Mouse (Mus musculus): ENCODE data around the gene Slc3a2. TPM values are rescaled to one million over a fixed set of nuclear protein-coding genes. Genes with fewer than 3 reads are reported as not detected.
"Not testable (repeated sequence)": the region's sequence is repeated elsewhere in the genome, so short reads cannot be mapped to it uniquely, and the experiment has no call there.

Slc3a2 gene
- total RNA-seq, 2 experiments from 2014 or later: 37.7 to 43.0 TPM

DNA sequence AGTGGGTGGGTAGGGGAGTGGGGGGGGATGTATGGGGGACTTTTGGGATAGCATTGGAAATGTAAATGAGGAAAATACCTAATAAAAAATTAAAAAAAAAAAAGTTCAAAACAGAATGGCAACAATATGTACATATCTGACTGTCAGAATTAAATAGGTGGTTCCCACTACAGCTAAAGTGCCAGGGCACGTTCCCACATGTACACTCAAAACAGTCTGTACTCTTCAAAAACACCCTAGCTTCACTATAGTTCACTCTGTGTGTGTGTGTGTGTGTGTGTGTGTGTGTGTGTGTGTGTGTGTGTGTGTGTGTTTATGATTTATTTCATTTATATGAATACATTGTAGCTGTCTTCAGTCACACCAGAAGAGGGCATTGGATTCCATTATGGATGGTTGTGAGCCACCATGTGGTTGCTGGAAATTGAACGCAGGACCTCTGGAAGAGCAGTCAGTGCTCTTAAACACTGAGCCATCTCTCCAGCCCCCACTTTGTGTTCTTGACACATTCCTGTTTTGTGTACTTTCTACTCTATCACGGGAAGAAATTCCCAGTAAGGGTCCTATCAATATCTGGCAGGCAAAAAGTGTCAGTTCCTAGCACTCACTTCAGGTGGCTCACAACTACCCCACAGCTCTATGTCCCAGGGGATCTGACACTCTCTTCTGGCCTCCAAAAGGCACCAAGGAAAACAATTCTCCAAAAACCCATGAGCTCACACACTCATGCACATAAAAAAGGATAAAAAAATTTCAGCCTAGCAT lies 5.3 kb upstream of the Slc3a2 start:
- intact Hi-C loops (cut with DNase I); DNase-seq: not testable (repeated sequence)

DNA sequence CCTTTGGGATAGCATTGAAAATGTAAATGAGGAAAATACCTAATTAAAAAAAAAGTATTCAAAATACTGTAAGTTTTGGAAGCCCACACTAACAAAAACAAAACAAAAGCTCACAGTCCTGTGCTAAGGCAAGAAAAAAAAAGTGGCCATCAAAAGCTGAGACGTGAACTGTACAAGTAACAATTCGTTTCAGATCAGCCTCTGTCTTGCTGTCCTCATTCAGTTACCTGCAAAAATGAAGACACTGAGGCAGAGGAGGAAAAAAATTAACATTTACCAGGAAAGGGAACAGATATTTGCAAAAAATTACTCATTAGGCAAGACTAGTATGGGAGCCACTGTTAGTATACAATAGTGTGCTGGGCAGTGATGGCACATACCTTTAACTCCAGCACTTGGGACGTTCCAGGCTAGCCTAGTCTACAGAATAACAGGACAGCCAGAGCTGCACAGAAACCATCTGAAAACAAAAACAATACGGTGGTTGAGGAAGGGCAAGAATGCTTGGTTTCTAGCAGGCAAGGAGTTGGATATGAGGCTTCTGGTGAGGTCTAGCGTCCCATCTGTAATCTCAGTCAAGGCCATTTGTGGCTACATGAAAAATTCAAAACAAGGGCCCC lies 4.4 kb upstream of the Slc3a2 start:
- intact Hi-C loops (cut with DNase I): no loop called here
- DNase-seq: no peak

DNA sequence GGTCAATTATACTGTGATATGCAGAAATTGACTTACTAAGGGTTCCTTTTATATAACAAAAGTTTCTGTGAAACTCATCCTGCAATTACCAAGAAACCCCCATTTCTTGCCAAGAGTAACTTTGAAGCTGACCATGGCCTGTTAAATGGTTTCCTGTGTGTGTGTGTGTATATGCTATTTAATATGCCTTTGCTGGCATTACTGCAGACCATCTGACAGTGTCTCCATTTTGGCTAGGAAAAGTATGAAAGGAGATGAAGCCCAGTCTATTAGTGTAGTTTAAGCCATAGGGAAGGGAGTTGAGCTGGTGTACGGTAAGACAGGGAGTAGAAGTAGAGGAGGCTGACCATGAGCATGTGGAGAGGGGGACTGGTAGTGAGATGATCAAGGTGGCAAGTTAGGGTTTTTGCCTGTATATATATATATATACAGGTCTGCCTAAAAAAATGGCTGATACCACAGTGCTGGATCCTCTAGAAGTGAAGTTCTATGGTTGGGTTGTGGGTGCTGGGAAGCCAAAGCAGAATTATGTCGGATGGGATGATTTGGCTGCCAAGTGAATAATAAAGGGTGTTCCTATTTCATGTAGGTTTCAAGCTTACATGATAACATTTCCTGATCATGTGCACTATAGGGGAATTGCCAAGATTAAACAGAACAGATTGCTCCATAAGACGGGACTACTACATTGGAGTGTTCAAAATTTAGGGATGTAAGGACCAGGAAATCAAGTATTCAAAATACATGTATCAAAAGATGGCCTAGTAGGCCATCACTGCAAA lies 3.6 kb upstream of the Slc3a2 start:
- intact Hi-C loops (cut with DNase I): no loop called here
- DNase-seq: no peak

DNA sequence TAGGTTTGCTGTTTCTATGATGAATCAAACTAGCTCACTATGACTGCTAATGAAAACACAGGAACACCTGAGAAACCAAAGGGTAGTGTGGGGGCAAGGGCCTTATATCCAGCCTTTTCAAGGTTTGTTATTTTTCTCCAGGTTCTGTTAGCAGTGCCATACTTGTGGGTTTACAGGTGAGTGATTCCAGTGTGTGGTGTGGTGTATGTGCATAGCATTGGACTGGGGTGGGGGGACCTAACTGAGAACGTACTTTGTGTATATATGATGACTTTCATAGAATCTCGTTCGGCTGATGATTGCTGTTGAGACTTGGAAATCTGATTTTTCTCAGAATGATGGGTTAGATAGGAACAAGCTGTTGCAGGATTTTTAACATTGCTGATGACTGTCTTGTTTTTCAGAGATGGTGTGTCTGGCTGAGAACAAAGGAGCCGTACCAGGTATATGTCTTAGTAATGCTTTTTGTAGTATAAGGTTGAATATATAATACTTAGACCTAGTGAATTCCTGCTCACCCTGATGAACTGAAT lies 2.0 kb upstream of the Slc3a2 start:
- intact Hi-C loops (cut with DNase I): no loop called here
- no peak for DNase-seq

DNA sequence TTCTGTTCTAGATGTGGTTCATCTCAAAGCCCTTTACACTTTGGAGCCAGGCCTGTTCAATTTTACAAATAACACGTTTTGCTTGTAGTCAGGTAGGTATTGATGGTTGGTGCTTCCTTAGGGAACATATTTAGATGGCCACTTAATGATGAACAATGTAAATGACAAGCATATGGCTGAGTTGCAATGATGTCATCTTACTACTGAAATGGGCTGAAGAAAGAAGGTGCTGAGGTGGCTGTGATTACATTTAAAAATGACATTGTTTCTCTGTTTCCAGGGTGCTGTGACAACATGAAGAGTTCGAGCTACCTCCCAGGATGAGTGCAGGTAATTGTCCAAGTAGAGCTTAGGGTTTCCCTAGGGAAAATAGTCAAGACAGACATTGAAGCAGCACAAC lies 1.2 kb upstream of the Slc3a2 start:
- DNase-seq: no peak
- intact Hi-C loops (cut with DNase I): loop anchor here (5.0 kb wide), 1 partner anchor 98 kb away; the partner anchor contains the start of gene Hnrnpul2

DNA sequence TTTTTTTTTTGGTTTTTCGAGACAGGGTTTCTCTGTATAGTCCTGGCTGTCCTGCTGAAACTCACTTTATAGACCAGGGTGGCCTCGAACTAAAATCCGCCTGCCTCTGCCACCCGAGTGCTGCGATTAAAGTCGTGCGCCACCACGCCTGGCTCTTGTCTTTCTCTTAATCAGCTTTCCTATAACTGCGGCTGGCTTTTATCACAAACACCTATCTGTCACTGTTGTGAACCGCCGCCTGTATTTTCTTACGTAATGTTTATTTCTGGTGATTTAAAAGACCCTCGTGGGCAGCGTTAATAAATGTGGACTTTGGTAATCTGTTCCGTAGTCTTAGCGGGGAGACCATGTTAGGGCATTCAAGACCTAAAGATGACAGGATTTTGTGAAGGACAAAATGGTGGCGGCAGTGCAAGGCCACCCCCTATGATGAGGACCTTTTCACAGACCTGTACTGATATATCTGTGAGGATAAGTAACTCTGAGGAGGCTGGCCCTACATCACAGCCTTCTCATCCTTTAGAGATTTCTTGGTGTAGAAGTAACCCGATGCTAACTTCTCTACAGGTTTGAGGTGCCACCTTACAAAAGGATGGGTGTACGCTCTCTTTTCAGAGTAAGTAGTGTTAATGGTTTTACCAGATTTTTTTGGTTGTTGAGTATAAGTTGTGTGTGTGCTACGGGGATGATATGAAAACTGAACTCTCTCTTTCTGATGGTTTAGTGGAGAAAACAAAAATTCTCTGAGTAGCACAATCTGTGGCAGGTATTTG lies 591 bp upstream of the Slc3a2 start:
- DNase-seq: no peak
- intact Hi-C loops (cut with DNase I): loop anchor here (5.0 kb wide), 1 partner anchor 99 kb away; the partner anchor contains the start of gene Hnrnpul2

DNA sequence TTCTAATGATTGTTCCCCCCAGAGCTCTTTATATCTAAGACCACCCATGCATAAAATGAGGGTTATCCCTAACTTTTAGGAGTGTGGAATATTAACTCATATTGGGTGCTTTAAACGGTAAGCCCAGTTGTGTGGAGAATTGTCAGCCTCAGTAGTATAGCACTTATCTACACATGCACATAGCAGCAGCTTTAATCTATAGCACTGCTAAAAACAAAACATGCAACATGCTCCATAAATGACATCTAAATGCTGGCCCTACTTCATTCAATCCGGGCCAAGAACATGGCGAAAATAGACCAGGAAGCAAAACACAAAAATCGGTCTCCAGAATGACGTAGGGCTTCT lies 636 bp downstream of the Slc3a2 start:
- DNase-seq: no peak
- intact Hi-C loops (cut with DNase I): loop anchor here (5.0 kb wide), 1 partner anchor 100 kb away; the partner anchor contains the start of gene Hnrnpul2

DNA sequence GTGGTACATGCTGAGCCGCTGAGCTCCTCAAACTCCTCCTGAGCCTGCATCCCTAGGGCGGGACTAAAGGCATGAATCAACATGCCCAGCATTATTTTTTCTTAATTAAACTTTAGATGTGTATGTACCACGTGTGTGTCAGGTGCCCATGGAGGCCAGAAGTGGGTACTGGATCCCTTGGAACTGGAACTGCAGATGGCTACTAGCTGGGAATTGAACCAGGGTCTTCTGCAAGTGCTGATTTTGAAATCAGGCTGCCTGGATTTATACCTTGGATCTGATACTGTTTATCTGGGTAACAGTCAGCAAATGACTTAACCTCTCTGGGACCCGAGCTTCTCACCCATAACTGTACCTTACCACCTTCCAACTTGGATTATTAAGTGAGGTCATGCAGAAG lies 1.1 kb downstream of the Slc3a2 start:
- DNase-seq: no peak
- intact Hi-C loops (cut with DNase I): loop anchor here (5.0 kb wide), 1 partner anchor 100 kb away; the partner anchor contains the start of gene Hnrnpul2

DNA sequence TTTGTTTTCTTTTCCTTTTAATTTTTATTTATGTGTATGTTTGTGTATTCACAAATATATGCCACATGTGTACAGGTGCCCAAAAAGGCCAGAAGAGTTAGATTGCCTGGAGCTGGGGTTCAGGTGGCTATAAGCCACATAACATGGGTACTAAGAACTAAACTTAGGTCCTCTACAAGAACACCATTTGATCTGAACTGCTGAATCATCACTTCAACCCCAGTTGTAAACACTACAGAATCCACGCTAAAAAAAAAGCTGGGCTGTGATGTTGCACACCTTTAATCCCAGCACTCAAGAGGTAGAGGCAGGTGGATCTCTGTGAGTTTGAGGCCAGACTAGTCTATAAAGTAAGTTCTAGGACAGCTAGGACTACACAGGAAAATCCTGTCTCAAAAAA lies 1.8 kb downstream of the Slc3a2 start:
- intact Hi-C loops (cut with DNase I): loop anchor here (5.0 kb wide), 1 partner anchor 101 kb away; the partner anchor contains the start of gene Hnrnpul2
- DNase-seq: no peak

DNA sequence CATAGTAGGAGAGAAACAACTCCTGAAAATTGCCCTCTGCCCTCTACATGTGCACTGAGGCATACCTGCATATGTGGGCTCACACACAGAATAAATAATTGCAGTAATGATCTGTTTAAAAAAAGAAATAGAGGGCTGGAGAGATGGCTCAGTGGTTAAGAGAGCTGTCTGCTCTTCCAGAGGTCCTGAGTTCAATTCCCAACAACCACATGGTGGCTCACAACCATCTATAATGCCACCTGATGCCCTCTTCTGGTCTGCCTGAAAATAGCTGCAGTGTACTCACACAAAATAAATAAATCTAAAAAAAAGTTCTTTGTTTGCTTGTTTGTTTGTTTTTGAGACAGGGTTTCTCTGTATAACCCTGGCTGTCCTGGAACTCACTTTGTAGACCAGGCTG lies 4.1 kb downstream of the Slc3a2 start:
- not testable (repeated sequence) for DNase-seq
- intact Hi-C loops (cut with DNase I): loop anchor here (5.0 kb wide), 1 partner anchor 388 kb away; no protein-coding TSS in a partner anchor

DNA sequence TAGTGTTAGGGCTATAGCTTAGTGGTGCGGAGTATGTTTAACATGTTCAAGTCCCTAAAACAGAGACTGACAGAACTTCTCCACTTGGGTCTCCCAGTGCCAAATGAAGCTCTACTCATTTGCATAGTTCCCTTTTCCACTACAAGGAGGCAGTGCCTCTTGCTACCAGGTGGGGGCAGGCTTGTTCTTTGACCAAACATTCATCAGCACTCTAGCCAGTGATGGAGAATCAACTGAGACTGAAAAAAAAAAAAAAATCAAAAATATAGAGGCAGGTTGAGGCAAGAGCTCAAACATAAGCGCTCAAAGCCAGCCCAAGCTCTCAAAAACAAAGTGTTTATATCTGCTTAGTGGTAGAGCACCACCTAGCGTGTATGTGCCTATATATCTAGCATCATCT lies 4.8 kb downstream of the Slc3a2 start:
- DNase-seq: peak; percentile 63 to 66
- intact Hi-C loops (cut with DNase I): loop anchor here (5.0 kb wide), 1 partner anchor 389 kb away; no protein-coding TSS in a partner anchor

DNA sequence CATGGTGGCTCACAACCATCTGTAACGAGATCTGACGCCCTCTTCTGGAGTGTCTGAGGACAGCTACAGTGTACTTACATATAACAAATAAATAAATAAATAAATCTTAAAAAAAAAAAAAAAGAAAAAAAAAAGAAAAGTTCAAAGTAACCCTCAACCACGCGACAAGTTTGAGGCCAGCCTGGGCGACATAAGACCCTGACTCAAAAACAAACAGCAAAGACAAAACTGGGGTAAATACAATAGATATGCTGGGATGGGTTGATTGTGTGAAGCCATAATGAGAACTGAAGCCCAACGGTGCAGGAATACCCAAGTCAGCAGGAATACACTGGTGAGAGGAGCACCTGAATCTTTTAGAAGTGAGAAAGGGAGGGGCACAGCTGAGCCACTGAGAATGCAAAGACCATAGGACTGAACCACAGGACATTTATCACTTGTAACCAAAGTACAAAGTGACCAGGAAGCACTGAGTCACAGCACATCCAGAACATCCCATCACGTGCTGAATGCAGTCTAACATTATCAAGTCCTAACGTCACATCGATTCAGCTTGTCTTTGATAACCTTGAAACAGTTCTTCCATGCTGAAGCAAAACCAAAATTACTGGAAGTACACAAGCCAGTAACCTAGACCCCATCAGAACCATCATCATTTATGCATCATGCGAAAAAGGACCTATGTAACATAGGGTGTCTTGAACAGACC lies 6.2 kb downstream of the Slc3a2 start:
- DNase-seq: no peak

DNA sequence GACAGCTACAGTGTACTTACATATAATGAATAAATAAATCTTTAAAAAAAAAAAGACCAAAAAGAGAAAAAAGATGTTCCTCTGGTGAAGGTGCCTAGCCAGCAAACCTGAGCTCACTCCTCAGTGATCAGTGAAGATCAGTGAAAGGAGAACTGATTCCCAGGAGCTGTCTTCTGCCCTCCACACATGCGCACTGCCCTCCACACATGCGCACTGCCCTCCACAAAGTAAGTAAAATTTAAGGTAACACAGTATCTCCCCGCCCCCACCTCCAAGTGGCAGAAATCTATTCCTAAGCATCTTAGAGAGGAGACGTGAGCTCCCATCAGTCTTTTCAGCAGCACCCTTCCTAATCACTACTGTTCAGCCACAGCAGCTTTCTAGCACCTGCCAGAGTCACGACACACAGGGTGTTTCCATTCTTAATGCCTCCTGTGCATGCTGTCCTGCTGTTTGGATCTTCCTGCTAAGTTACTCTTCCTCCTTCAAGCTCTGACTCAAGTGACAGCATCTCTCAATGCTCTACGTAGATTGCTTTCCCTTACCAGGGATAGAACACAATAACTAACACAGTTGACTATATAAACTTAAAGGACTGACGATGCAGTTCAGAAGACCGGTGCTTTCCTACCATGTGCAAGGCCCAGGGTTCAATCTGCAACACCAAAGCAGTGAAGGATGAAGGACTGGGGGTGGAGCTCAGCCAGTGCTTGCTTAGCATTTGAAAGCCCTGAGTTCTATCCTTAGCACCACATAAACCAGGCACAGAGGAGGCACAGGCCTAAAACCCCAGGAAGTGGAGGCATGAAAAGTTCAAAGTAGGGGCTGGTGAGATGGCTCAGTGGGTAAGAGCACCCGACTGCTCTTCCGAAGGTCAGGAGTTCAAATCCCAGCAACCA lies 7.1 kb downstream of the Slc3a2 start:
- no peak for DNase-seq
- intact Hi-C loops (cut with DNase I): loop anchor here (5.0 kb wide), 1 partner anchor 391 kb away; no protein-coding TSS in a partner anchor

More for the DNA sequence above, 6.2 kb downstream of the Slc3a2 start:
- intact Hi-C loops (cut with DNase I): loop anchor here (5.0 kb wide), 1 partner anchor 390 kb away; no protein-coding TSS in a partner anchor

DNA sequence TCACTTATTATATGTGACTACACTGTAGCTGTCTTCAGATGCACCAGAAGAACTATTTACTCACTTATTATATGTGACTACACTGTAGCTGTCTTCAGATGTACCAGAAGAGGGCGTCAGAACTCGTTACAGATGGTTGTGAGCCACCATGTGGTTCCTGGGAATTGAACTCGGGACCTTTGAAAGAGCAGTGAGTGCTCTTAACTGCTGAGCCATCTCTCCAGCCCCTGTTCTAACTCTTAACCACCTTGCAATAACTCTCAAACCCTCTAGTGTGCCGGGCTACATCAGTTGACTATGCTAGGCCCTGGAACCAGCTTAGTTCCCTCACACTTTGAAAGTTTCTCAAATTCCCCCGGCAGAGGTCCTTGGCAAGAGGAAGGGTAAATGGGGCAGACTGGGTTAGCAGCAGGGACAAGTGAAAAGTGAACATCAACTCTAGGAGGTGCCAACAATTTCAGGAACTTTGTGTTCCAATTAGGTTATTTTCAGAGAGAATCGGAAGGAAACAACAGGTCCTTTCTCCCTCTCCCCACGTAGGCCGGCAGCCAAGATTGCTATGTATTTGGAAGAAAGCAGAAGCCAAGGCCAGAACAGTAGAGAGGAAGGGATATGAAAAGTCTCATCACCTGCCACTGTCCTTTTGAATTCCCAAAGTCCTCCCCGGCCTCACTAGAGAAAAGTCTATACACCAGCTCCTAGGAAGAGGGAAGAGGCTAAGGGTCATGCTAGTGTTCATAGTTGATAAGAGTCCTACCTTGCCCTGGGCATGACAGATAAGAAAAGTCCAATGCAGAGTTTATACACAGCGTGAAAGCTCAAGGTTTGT lies 8.3 kb downstream of the Slc3a2 start:
- peak; percentile 31 for DNase-seq
- intact Hi-C loops (cut with DNase I): loop anchor here (5.0 kb wide), 1 partner anchor 392 kb away; no protein-coding TSS in a partner anchor

DNA sequence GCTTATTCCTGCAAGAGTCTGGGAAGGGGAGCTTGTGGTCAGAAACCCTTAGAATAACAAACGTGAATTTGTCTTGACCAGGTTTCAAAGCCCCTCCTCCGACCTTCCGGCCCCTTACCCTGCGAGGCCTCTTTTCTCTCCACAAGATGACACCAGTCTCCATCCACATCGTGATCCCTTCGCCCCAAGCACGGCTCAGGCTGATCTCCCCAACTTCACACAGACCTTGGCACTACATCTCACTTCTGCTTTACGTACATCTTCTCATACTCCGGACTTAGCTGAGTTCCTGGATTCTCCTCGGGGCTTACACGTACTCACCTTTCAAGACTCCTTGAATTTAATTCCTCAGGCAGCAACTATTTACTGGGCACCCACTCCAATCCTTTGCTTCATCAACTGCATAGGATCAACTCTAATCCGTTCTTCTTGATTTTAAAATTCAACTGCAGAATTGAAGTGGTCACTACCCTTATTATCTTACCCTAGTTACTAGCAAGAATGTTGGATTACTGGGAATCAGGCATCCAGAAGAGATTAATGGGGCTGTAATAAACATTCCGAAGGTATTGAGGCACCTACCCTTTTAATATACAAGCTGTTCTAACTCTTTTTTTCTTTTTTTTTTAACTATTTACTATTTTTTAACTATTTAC lies 9.0 kb downstream of the Slc3a2 start:
- intact Hi-C loops (cut with DNase I): no loop called here
- no peak for DNase-seq

DNA sequence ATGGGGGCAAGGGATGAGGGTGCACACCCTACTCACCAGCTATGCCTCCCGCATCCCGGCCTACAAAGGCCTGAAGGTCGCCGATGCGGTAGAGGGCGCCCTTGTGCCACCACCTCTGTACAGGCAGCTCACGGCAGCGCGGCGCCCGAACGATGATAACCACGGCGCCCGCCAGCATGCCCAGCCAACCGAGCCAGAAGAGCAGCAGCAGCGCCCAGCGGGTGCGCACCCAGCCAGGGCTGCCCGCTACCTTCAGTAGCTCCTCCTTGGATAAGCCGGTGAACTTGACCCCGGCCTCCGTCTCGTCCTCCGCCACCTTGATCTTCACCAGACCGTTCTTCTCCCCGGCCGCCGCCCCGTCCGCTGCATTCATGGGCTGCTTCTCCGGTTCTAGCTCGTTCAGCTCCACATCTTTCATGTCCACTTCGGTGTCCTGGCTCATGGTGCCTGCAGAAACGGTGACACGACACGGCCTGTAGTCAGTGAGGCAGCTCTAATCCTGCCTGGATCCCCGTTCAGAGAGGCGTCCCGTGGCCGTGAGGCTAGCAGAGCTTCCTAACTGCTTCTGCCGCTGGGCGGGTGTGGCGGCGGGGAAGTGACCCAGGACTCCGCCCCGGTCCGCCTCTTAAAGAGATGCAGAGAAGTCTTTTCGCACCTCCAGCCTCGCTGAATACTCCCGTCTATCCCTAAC lies 9.7 kb downstream of the Slc3a2 start:
- DNase-seq: peak; percentile 94 to 95
- intact Hi-C loops (cut with DNase I): no loop called here

Data from heart, postnatal 36 days (tissue).